Mouse (Mus musculus) neural tube, embryonic 14.5 days (tissue): ENCODE data around the gene Trp53rkb. TPM values are rescaled to one million over a fixed set of nuclear protein-coding genes. Genes with fewer than 3 reads are reported as not detected.
"Not testable (repeated sequence)": the region's sequence is repeated elsewhere in the genome, so short reads cannot be mapped to it uniquely, and the experiment has no call there.

ENCODE experiments used
- ATAC-seq: fragments of 200-750 bp; cut with Nextera tagmentation; 2 replicates; pipeline ENCODE4 v1.8.0; 2017; ENCODE audit warnings: low read depth, mild to moderate bottlenecking, moderate TSS enrichment, moderate library complexity
- H3K27ac ChIP-seq: fragments of 300-500 bp; sonication (generic); 2 replicates; pipeline ENCODE4 v1.5.1; 2014; ENCODE audit warnings: low read depth, mild to moderate bottlenecking, control low read depth, low read length, moderate library complexity, mixed read lengths
- H3K27me3 ChIP-seq: fragments of 300-500 bp; sonication (generic); 2 replicates; pipeline ENCODE4 v1.6.1; 2014; ENCODE audit warnings: low read length; ENCODE audit not compliant: control insufficient read depth, insufficient read depth
- H3K36me3 ChIP-seq: fragments of 300-500 bp; sonication (generic); 2 replicates; pipeline ENCODE4 v1.6.1; 2014; ENCODE audit warnings: low read length, mixed read lengths; ENCODE audit not compliant: control insufficient read depth, insufficient read depth
- H3K4me1 ChIP-seq: fragments of 300-500 bp; sonication (generic); 2 replicates; pipeline ENCODE4 v1.6.1; 2014; ENCODE audit warnings: low read length; ENCODE audit not compliant: control insufficient read depth, insufficient read depth
- H3K4me2 ChIP-seq: fragments of 300-500 bp; sonication (generic); 2 replicates; pipeline ENCODE4 v1.6.1; 2014; ENCODE audit warnings: mild to moderate bottlenecking, low read depth, low read length, control low read depth
- H3K4me3 ChIP-seq: fragments of 300-500 bp; sonication (generic); 2 replicates; pipeline ENCODE4 v1.5.1; 2014; ENCODE audit warnings: low read depth, low read length, control low read depth, mixed read lengths
- H3K9ac ChIP-seq: fragments of 300-500 bp; sonication (generic); replicated peaks from 2 replicates; pipeline ENCODE4 v1.6.1; 2014; ENCODE audit warnings: low read depth, mild to moderate bottlenecking, control low read depth, low read length, mixed read lengths
- H3K9me3 ChIP-seq: fragments of 300-500 bp; sonication (generic); 2 replicates; pipeline ENCODE4 v1.6.1; 2016; ENCODE audit warnings: low read length; ENCODE audit not compliant: control insufficient read depth
- WGBS: fragments of 180-500 bp; shearing (Covaris S2); extraction: QIAGEN DNeasy Blood & Tissue Kit; methylation state at CpG from one replicate; pipeline ENCODE4 v1.1.7; 2014; 5-methylcytosine and 5-hydroxymethylcytosine counted together
- polyA plus RNA-seq: library from polyadenylated mRNA; unstranded; fragments of >200 nt; fragmentation: Nextera tagmentation; extraction: Ambion mirVana; gene quantifications from 2 replicates; pipeline ENCODE4 v1.2.1, GENCODE M21; 2014

Gene Trp53rkb
- polyA plus RNA-seq, 1 experiment from 2014 or later = 9.8 TPM

- Histone ChIP-seq H3K9ac (no peak overlapping the region), H3K4me3 (no peak overlapping the region), H3K36me3 (no peaks in the 10 kb centered on the region), H3K4me1 (0 out of 2 replicates have a peak, but pooled peaks cover 4% of the 10 kb centered on the region), H3K27ac (no peak overlapping the region), H3K9me3 (no peaks in the 10 kb centered on the region), H3K27me3 (no peaks in the 10 kb centered on the region), H3K4me2 (no peak overlapping the region)
- WGBS = 75% methylated on average over 6 of the region's 6 CpGs
- ATAC-seq = no peak
Measured at GRCm38 (mm10) chr2:166784376-166784775, 8.0 kb upstream of the Trp53rkb start.

- no peaks in the 10 kb centered on the region for H3K9me3 ChIP-seq
- peak overlapping the region; percentile 74 for H3K4me2 ChIP-seq
- WGBS = under 1% methylated on average over 35 of the region's 35 CpGs
- no peaks in the 10 kb centered on the region for H3K27me3 ChIP-seq
- peak overlapping the region; percentile 68 for H3K9ac ChIP-seq
- ATAC-seq = peak; percentile 95
- H3K4me1 ChIP-seq = 0 out of 2 replicates have a peak, but pooled peaks cover 4% of the 10 kb centered on the region
- peak overlapping the region; percentile 16; the same call in 1 of the 2 replicates for H3K27ac ChIP-seq
- H3K4me3 ChIP-seq = peak overlapping the region; percentile 63
- H3K36me3 ChIP-seq = no peaks in the 10 kb centered on the region
Measured at GRCm38 (mm10) chr2:166786353-166787004, 5.9 kb upstream of the Trp53rkb start.

GRCm38 (mm10) chr2:166791738-166792137 is 593 bp upstream of the Trp53rkb start:
- H3K27ac ChIP-seq = peak overlapping the region; percentile 66
- H3K36me3 ChIP-seq = peaks cover 6% of the 10 kb centered on the region; the same call in 1 of the 2 replicates
- H3K27me3 ChIP-seq = no peaks in the 10 kb centered on the region
- 47% methylated on average over 5 of the region's 5 CpGs for WGBS
- no peak overlapping the region for H3K9ac ChIP-seq
- no peaks in the 10 kb centered on the region for H3K9me3 ChIP-seq
- no peak overlapping the region for H3K4me3 ChIP-seq
- ATAC-seq = no peak
- H3K4me2 ChIP-seq = no peak overlapping the region
- H3K4me1 ChIP-seq = peaks cover 6% of the 10 kb centered on the region

- WGBS = under 1% methylated on average over 67 of the region's 76 CpGs
- H3K4me1 ChIP-seq = not testable (repeated sequence)
Measured at GRCm38 (mm10) chr2:166793542-166794214, 1.3 kb downstream of the Trp53rkb start.

GRCm38 (mm10) chr2:166799615-166800472 is 7.5 kb downstream of the Trp53rkb start:
- Histone ChIP-seq H3K9ac (no peak overlapping the region), H3K4me1 (no peaks in the 10 kb centered on the region; the same call in 1 of the 2 replicates), H3K4me2 (no peak overlapping the region), H3K9me3 (no peaks in the 10 kb centered on the region), H3K27ac (no peak overlapping the region), H3K4me3 (no peak overlapping the region), H3K27me3 (no peaks in the 10 kb centered on the region), H3K36me3 (peaks cover 15% of the 10 kb centered on the region)
- no peak for ATAC-seq
- whole genome bisulfite sequencing = 87% methylated on average over 11 of the region's 11 CpGs

More at GRCm38 (mm10) chr2:166793542-166794214, 1.3 kb downstream of the Trp53rkb start:
- H3K36me3 ChIP-seq = peaks cover 15% of the 10 kb centered on the region
- H3K4me2 ChIP-seq = peak overlapping the region; percentile 64
- peak; percentile 91 for ATAC-seq
- H3K4me3 ChIP-seq = peak overlapping the region; percentile 71
- not testable (repeated sequence) for H3K27me3 ChIP-seq, H3K9me3 ChIP-seq
- H3K9ac ChIP-seq = peak overlapping the region; percentile 67
- peak overlapping the region; percentile 66 for H3K27ac ChIP-seq

GRCm38 (mm10) chr2:166800473-166800857 is 8.1 kb downstream of the Trp53rkb start:
- Histone ChIP-seq H3K9me3 (no peaks in the 10 kb centered on the region), H3K4me1 (no peaks in the 10 kb centered on the region), H3K36me3 (peaks cover 15% of the 10 kb centered on the region), H3K4me2 (no peak overlapping the region), H3K4me3 (no peak overlapping the region), H3K9ac (no peak overlapping the region), H3K27ac (no peak overlapping the region), H3K27me3 (no peaks in the 10 kb centered on the region)
- ATAC-seq = no peak
- WGBS = 89% methylated on average over 7 of the region's 7 CpGs

- Histone ChIP-seq H3K9ac (no peak overlapping the region), H3K4me2 (no peak overlapping the region), H3K36me3 (peaks cover 13% of the 10 kb centered on the region), H3K9me3 (no peaks in the 10 kb centered on the region), H3K4me3 (no peak overlapping the region), H3K4me1 (peaks cover 5% of the 10 kb centered on the region; the same call in 1 of the 2 replicates), H3K27me3 (no peaks in the 10 kb centered on the region), H3K27ac (no peak overlapping the region)
- WGBS = 73% methylated on average over 2 of the region's 2 CpGs
- no peak for ATAC-seq
Measured at GRCm38 (mm10) chr2:166801436-166801835, 9.1 kb downstream of the Trp53rkb start.

GRCm38 (mm10) chr2:166803298-166803697 is 11.0 kb downstream of the Trp53rkb start:
- H3K4me3 ChIP-seq = no peak overlapping the region
- H3K9me3 ChIP-seq = no peaks in the 10 kb centered on the region
- no peaks in the 10 kb centered on the region; the same call in 1 of the 2 replicates for H3K36me3 ChIP-seq
- no peak overlapping the region for H3K9ac ChIP-seq
- H3K4me1 ChIP-seq = peaks cover 5% of the 10 kb centered on the region; the same call in 1 of the 2 replicates
- H3K27ac ChIP-seq = no peak overlapping the region
- WGBS = 88% methylated on average over 3 of the region's 3 CpGs
- no peak overlapping the region for H3K4me2 ChIP-seq
- no peak for ATAC-seq
- H3K27me3 ChIP-seq = no peaks in the 10 kb centered on the region
